Mouse (Mus musculus) forebrain, embryonic 16.5 days (tissue): Measurements from ENCODE around the gene Filip1l. TPM values are rescaled to one million over a fixed set of nuclear protein-coding genes. Genes with fewer than 3 reads are reported as not detected.
A peak's percentile ranks its signal among the peaks of the same experiment; 100 is the strongest.

ENCODE experiments used
- ATAC-seq: fragments of 200-750 bp; cut with Nextera tagmentation; 2 replicates; pipeline ENCODE4 v1.8.0; 2017; ENCODE audit warnings: mild to moderate bottlenecking, moderate library complexity
- H3K27ac ChIP-seq: fragments of 300-500 bp; sonication (generic); 2 replicates; pipeline ENCODE4 v1.5.1; 2014; ENCODE audit warnings: low read length, control low read depth
- H3K27me3 ChIP-seq: fragments of 300-500 bp; sonication (generic); replicated peaks from 2 replicates; pipeline ENCODE4 v1.6.1; 2014; ENCODE audit warnings: low read length; ENCODE audit not compliant: control insufficient read depth, insufficient read depth
- H3K36me3 ChIP-seq: fragments of 300-500 bp; sonication (generic); 2 replicates; pipeline ENCODE4 v1.6.1; 2014; ENCODE audit not compliant: control insufficient read depth, insufficient read depth
- H3K4me1 ChIP-seq: fragments of 300-500 bp; sonication (generic); replicated peaks from 2 replicates; pipeline ENCODE4 v1.6.1; 2014; ENCODE audit warnings: low read length; ENCODE audit not compliant: control insufficient read depth, insufficient read depth
- H3K4me2 ChIP-seq: fragments of 300-500 bp; sonication (generic); 2 replicates; pipeline ENCODE4 v1.6.1; 2014; ENCODE audit warnings: mild to moderate bottlenecking, low read length, control low read depth
- H3K4me3 ChIP-seq: fragments of 300-500 bp; sonication (generic); replicated peaks from 2 replicates; pipeline ENCODE4 v1.5.1; 2014; ENCODE audit warnings: mild to moderate bottlenecking, low read length, control low read depth
- H3K9ac ChIP-seq: fragments of 300-500 bp; sonication (generic); replicated peaks from 2 replicates; pipeline ENCODE4 v1.6.1; 2014; ENCODE audit warnings: low read depth, low read length, control low read depth
- H3K9me3 ChIP-seq: fragments of 300-500 bp; sonication (generic); 2 replicates; pipeline ENCODE4 v1.6.1; 2016; ENCODE audit warnings: low read length; ENCODE audit not compliant: control insufficient read depth
- WGBS: fragments of 180-500 bp; shearing (Covaris S2); extraction: QIAGEN DNeasy Blood & Tissue Kit; methylation state at CpG from one replicate; pipeline ENCODE4 v1.1.7; 2014; 5-methylcytosine and 5-hydroxymethylcytosine counted together
- polyA plus RNA-seq: library from polyadenylated mRNA; unstranded; fragments of >200 nt; fragmentation: Nextera tagmentation; extraction: Ambion mirVana; gene quantifications from 2 replicates; pipeline ENCODE4 v1.2.1, GENCODE M21; 2015

The Filip1l gene
- polyA plus RNA-seq, 1 experiment from 2014 or later, result 2.2 TPM

- no peak overlapping the region for H3K27ac ChIP-seq
- no peaks in the 10 kb centered on the region for H3K36me3 ChIP-seq
- no peaks in the 10 kb centered on the region for H3K9me3 ChIP-seq
- WGBS, result 84% methylated on average over 8 of the region's 8 CpGs
- no peak overlapping the region for H3K9ac ChIP-seq
- ATAC-seq, result no peak
- no peak overlapping the region for H3K4me3 ChIP-seq
- H3K4me1 ChIP-seq, result no peaks in the 10 kb centered on the region
- no peaks in the 10 kb centered on the region for H3K27me3 ChIP-seq
- no peak overlapping the region for H3K4me2 ChIP-seq
These were observed 34.2 kb upstream of the Filip1l start for GRCm38 (mm10) chr16:57318637-57319125.

GRCm38 (mm10) chr16:57319284-57320124 is 33.4 kb upstream of the Filip1l start:
- Histone ChIP-seq H3K4me3 (no peak overlapping the region), H3K27ac (no peak overlapping the region), H3K4me1 (no peaks in the 10 kb centered on the region), H3K9me3 (no peaks in the 10 kb centered on the region), H3K27me3 (no peaks in the 10 kb centered on the region), H3K4me2 (no peak overlapping the region), H3K9ac (no peak overlapping the region), H3K36me3 (no peaks in the 10 kb centered on the region)
- ATAC-seq, result no peak
- 60% methylated on average over 7 of the region's 7 CpGs for WGBS

GRCm38 (mm10) chr16:57326996-57327395 is 25.9 kb upstream of the Filip1l start:
- H3K4me1 ChIP-seq, result no peaks in the 10 kb centered on the region
- H3K27me3 ChIP-seq, result no peaks in the 10 kb centered on the region
- no peaks in the 10 kb centered on the region for H3K36me3 ChIP-seq
- H3K4me2 ChIP-seq, result no peak overlapping the region
- no peak overlapping the region for H3K4me3 ChIP-seq
- 87% methylated on average over 7 of the region's 7 CpGs for WGBS
- H3K9me3 ChIP-seq, result no peaks in the 10 kb centered on the region
- ATAC-seq, result no peak
- no peak overlapping the region for H3K27ac ChIP-seq
- no peak overlapping the region for H3K9ac ChIP-seq

- H3K4me2 ChIP-seq, result no peak overlapping the region
- H3K36me3 ChIP-seq, result no peaks in the 10 kb centered on the region
- WGBS, result 89% methylated on average over 8 of the region's 8 CpGs
- no peak overlapping the region for H3K9ac ChIP-seq
- H3K9me3 ChIP-seq, result no peaks in the 10 kb centered on the region
- H3K4me1 ChIP-seq, result no peaks in the 10 kb centered on the region
- no peak for ATAC-seq
- H3K27me3 ChIP-seq, result no peaks in the 10 kb centered on the region
- no peak overlapping the region for H3K27ac ChIP-seq
- H3K4me3 ChIP-seq, result no peak overlapping the region
These were observed 23.9 kb upstream of the Filip1l start for GRCm38 (mm10) chr16:57329028-57329427.

GRCm38 (mm10) chr16:57330111-57330510 is 22.8 kb upstream of the Filip1l start:
- H3K27ac ChIP-seq, result no peak overlapping the region
- no peak overlapping the region for H3K4me2 ChIP-seq
- H3K36me3 ChIP-seq, result no peaks in the 10 kb centered on the region
- H3K4me1 ChIP-seq, result no peaks in the 10 kb centered on the region
- WGBS, result 79% methylated on average over 2 of the region's 2 CpGs
- H3K9ac ChIP-seq, result no peak overlapping the region
- no peak for ATAC-seq
- no peaks in the 10 kb centered on the region for H3K27me3 ChIP-seq
- no peaks in the 10 kb centered on the region for H3K9me3 ChIP-seq
- H3K4me3 ChIP-seq, result no peak overlapping the region

- Histone ChIP-seq H3K4me2 (no peak overlapping the region), H3K4me3 (no peak overlapping the region), H3K9me3 (no peaks in the 10 kb centered on the region)
These were observed 20.6 kb upstream of the Filip1l start for GRCm38 (mm10) chr16:57332301-57332700.

GRCm38 (mm10) chr16:57336770-57337423 is 16.0 kb upstream of the Filip1l start:
- Histone ChIP-seq H3K36me3 (no peaks in the 10 kb centered on the region), H3K9me3 (no peaks in the 10 kb centered on the region), H3K27ac (no peak overlapping the region), H3K4me3 (no peak overlapping the region), H3K9ac (no peak overlapping the region), H3K4me1 (no peaks in the 10 kb centered on the region), H3K27me3 (no peaks in the 10 kb centered on the region), H3K4me2 (no peak overlapping the region)
- ATAC-seq, result no peak
- WGBS, result 84% methylated on average over 11 of the region's 11 CpGs

More at GRCm38 (mm10) chr16:57332301-57332700, 20.6 kb upstream of the Filip1l start:
- no peak overlapping the region for H3K27ac ChIP-seq
- no peak overlapping the region for H3K9ac ChIP-seq
- no peak for ATAC-seq
- H3K4me1 ChIP-seq, result no peaks in the 10 kb centered on the region
- 81% methylated on average over 7 of the region's 7 CpGs for WGBS
- H3K36me3 ChIP-seq, result no peaks in the 10 kb centered on the region
- H3K27me3 ChIP-seq, result no peaks in the 10 kb centered on the region

GRCm38 (mm10) chr16:57339765-57340612 is 12.9 kb upstream of the Filip1l start:
- H3K27ac ChIP-seq, result no peak overlapping the region
- 0 out of 2 replicates have a peak, but pooled peaks have one; percentile 28 for ATAC-seq
- H3K27me3 ChIP-seq, result no peaks in the 10 kb centered on the region
- no peak overlapping the region for H3K4me3 ChIP-seq
- H3K9me3 ChIP-seq, result no peaks in the 10 kb centered on the region
- no peaks in the 10 kb centered on the region for H3K36me3 ChIP-seq
- H3K9ac ChIP-seq, result no peak overlapping the region
- H3K4me1 ChIP-seq, result no peaks in the 10 kb centered on the region
- no peak overlapping the region for H3K4me2 ChIP-seq
- WGBS, result 87% methylated on average over 8 of the region's 8 CpGs

GRCm38 (mm10) chr16:57340613-57340898 is 12.3 kb upstream of the Filip1l start:
- 35% methylated on average over 5 of the region's 5 CpGs for WGBS
- no peaks in the 10 kb centered on the region for H3K27me3 ChIP-seq
- H3K4me1 ChIP-seq, result no peaks in the 10 kb centered on the region
- no peak overlapping the region for H3K4me3 ChIP-seq
- H3K4me2 ChIP-seq, result no peak overlapping the region
- no peak overlapping the region for H3K27ac ChIP-seq
- H3K9ac ChIP-seq, result no peak overlapping the region
- no peaks in the 10 kb centered on the region for H3K9me3 ChIP-seq
- H3K36me3 ChIP-seq, result no peaks in the 10 kb centered on the region
- no peak for ATAC-seq
